Mouse (Mus musculus) heart, embryonic 15.5 days (tissue): ENCODE results near the gene Aatk. TPM values are rescaled to one million over a fixed set of nuclear protein-coding genes. Genes with fewer than 3 reads are reported as not detected.

Experiments
- ATAC-seq: fragments of 200-750 bp; cut with Nextera tagmentation; replicated peaks from 2 replicates; pipeline ENCODE4 v1.8.0; 2017; ENCODE audit warnings: low read depth, moderate TSS enrichment; ENCODE audit not compliant: insufficient number of reproducible peaks, insufficient read depth, low FRiP score
- H3K27ac ChIP-seq: fragments of 300-500 bp; sonication (generic); 2 replicates; pipeline ENCODE4 v1.5.1; 2015; ENCODE audit warnings: mild to moderate bottlenecking, inconsistent platforms
- H3K27me3 ChIP-seq: fragments of 300-500 bp; sonication (generic); 2 replicates; pipeline ENCODE4 v1.6.1; 2015; ENCODE audit warnings: inconsistent platforms
- H3K36me3 ChIP-seq: fragments of 300-500 bp; sonication (generic); 2 replicates; pipeline ENCODE4 v1.6.1; 2015; ENCODE audit warnings: mild to moderate bottlenecking, inconsistent platforms
- H3K4me1 ChIP-seq: fragments of 300-500 bp; sonication (generic); replicated peaks from 2 replicates; pipeline ENCODE4 v1.6.1; 2015; ENCODE audit warnings: inconsistent platforms
- H3K4me2 ChIP-seq: fragments of 300-500 bp; sonication (generic); 2 replicates; pipeline ENCODE4 v1.6.1; 2015; ENCODE audit warnings: inconsistent platforms, mild to moderate bottlenecking, moderate library complexity
- H3K4me3 ChIP-seq: fragments of 300-500 bp; sonication (generic); 2 replicates; pipeline ENCODE4 v1.5.1; 2015; ENCODE audit warnings: mild to moderate bottlenecking, inconsistent platforms
- H3K9ac ChIP-seq: fragments of 300-500 bp; sonication (generic); 2 replicates; pipeline ENCODE4 v1.6.1; 2015; ENCODE audit warnings: mild to moderate bottlenecking, inconsistent platforms
- H3K9me3 ChIP-seq: fragments of 300-500 bp; sonication (generic); replicated peaks from 2 replicates; pipeline ENCODE4 v1.6.1; 2016; ENCODE audit warnings: inconsistent platforms
- WGBS: fragments of 180-500 bp; shearing (Covaris S2); methylation state at CpG from one replicate; pipeline ENCODE4 v1.1.7; 2015; ENCODE audit warnings: mixed read lengths; 5-methylcytosine and 5-hydroxymethylcytosine counted together
- polyA plus RNA-seq: library from polyadenylated mRNA; unstranded; fragments of >200 nt; fragmentation: Nextera tagmentation; extraction: Ambion mirVana; gene quantifications from 2 replicates; pipeline ENCODE4 v1.2.1, GENCODE M21; 2015

The Aatk gene
- polyA plus RNA-seq, 1 experiment from 2014 or later: 0.68 TPM

GRCm38 (mm10) chr11:120019542-120020440, 27.2 kb downstream of the Aatk start:
- H3K9me3 ChIP-seq: no peaks in the 10 kb centered on the region
- no peak overlapping the region for H3K4me2 ChIP-seq
- H3K9ac ChIP-seq: no peak overlapping the region
- ATAC-seq: no peak
- WGBS: 74% methylated on average over 23 of the region's 23 CpGs
- no peak overlapping the region for H3K4me3 ChIP-seq
- peaks cover 10% of the 10 kb centered on the region for H3K4me1 ChIP-seq
- H3K36me3 ChIP-seq: no peaks in the 10 kb centered on the region
- no peaks in the 10 kb centered on the region; the same call in 1 of the 2 replicates for H3K27me3 ChIP-seq
- H3K27ac ChIP-seq: no peak overlapping the region

GRCm38 (mm10) chr11:120017011-120017410, 30.0 kb downstream of the Aatk start:
- Histone ChIP-seq H3K4me1 (peaks cover 26% of the 10 kb centered on the region), H3K9ac (no peak overlapping the region), H3K27me3 (peaks cover 3% of the 10 kb centered on the region; the same call in 1 of the 2 replicates), H3K27ac (no peak overlapping the region), H3K36me3 (no peaks in the 10 kb centered on the region), H3K9me3 (no peaks in the 10 kb centered on the region), H3K4me3 (no peak overlapping the region), H3K4me2 (no peak overlapping the region)
- ATAC-seq: no peak
- WGBS: 77% methylated on average over 8 of the region's 8 CpGs

GRCm38 (mm10) chr11:120014758-120015157, 32.2 kb downstream of the Aatk start:
- peaks cover 24% of the 10 kb centered on the region for H3K27me3 ChIP-seq
- ATAC-seq: no peak
- peaks cover 32% of the 10 kb centered on the region for H3K4me1 ChIP-seq
- no peak overlapping the region for H3K4me2 ChIP-seq
- no peak overlapping the region for H3K27ac ChIP-seq
- H3K9me3 ChIP-seq: no peaks in the 10 kb centered on the region
- no peak overlapping the region for H3K4me3 ChIP-seq
- H3K9ac ChIP-seq: no peak overlapping the region
- no peaks in the 10 kb centered on the region for H3K36me3 ChIP-seq
- 93% methylated on average over 4 of the region's 4 CpGs for WGBS

GRCm38 (mm10) chr11:120013174-120013711, 33.7 kb downstream of the Aatk start:
- Histone ChIP-seq H3K27me3 (peaks cover 25% of the 10 kb centered on the region), H3K4me3 (peak overlapping the region; percentile 41), H3K27ac (no peak overlapping the region; the same call in 1 of the 2 replicates), H3K9me3 (no peaks in the 10 kb centered on the region), H3K4me2 (peak overlapping the region; percentile 78), H3K9ac (peak overlapping the region; percentile 40; the same call in 1 of the 2 replicates), H3K36me3 (no peaks in the 10 kb centered on the region), H3K4me1 (peaks cover 32% of the 10 kb centered on the region)
- ATAC-seq: peak; percentile 27
- WGBS: 10% methylated on average over 21 of the region's 21 CpGs

GRCm38 (mm10) chr11:120012702-120013101, 34.3 kb downstream of the Aatk start:
- Histone ChIP-seq H3K4me1 (peaks cover 32% of the 10 kb centered on the region), H3K4me3 (no peak overlapping the region), H3K27me3 (peaks cover 25% of the 10 kb centered on the region), H3K9ac (no peak overlapping the region), H3K36me3 (no peaks in the 10 kb centered on the region), H3K9me3 (no peaks in the 10 kb centered on the region), H3K27ac (no peak overlapping the region), H3K4me2 (no peak overlapping the region)
- no peak for ATAC-seq
- WGBS: 73% methylated on average over 13 of the region's 13 CpGs

GRCm38 (mm10) chr11:120011761-120012560, 35.0 kb downstream of the Aatk start:
- no peak for ATAC-seq
- no peaks in the 10 kb centered on the region for H3K9me3 ChIP-seq
- 32% methylated on average over 43 of the region's 43 CpGs for WGBS
- peak overlapping the region; percentile 62 for H3K4me2 ChIP-seq
- H3K27ac ChIP-seq: no peak overlapping the region
- H3K27me3 ChIP-seq: peaks cover 25% of the 10 kb centered on the region
- peak overlapping the region; percentile 37 for H3K9ac ChIP-seq
- peaks cover 36% of the 10 kb centered on the region for H3K4me1 ChIP-seq
- peak overlapping the region; percentile 26 for H3K4me3 ChIP-seq
- no peaks in the 10 kb centered on the region for H3K36me3 ChIP-seq

- peak overlapping the region; percentile 26 for H3K4me3 ChIP-seq
- H3K27ac ChIP-seq: no peak overlapping the region
- 0 out of 2 replicates have a peak overlapping the region, but pooled peaks have one; percentile 37 for H3K9ac ChIP-seq
- H3K4me1 ChIP-seq: peaks cover 36% of the 10 kb centered on the region
- H3K36me3 ChIP-seq: no peaks in the 10 kb centered on the region
- no peaks in the 10 kb centered on the region for H3K9me3 ChIP-seq
- H3K27me3 ChIP-seq: peaks cover 25% of the 10 kb centered on the region
- ATAC-seq: no peak
- 74% methylated on average over 11 of the region's 11 CpGs for WGBS
- H3K4me2 ChIP-seq: peak overlapping the region; percentile 62
Observed at GRCm38 (mm10) chr11:120011114-120011760, 35.7 kb downstream of the Aatk start.

GRCm38 (mm10) chr11:120009937-120010336, 37.0 kb downstream of the Aatk start:
- Histone ChIP-seq H3K36me3 (no peaks in the 10 kb centered on the region), H3K4me2 (no peak overlapping the region), H3K4me1 (peaks cover 30% of the 10 kb centered on the region), H3K9ac (no peak overlapping the region), H3K27ac (no peak overlapping the region), H3K9me3 (no peaks in the 10 kb centered on the region), H3K27me3 (peaks cover 25% of the 10 kb centered on the region), H3K4me3 (no peak overlapping the region)
- 79% methylated on average over 20 of the region's 20 CpGs for WGBS
- no peak for ATAC-seq

- no peak overlapping the region for H3K27ac ChIP-seq
- H3K4me2 ChIP-seq: no peak overlapping the region
- H3K4me1 ChIP-seq: peaks cover 23% of the 10 kb centered on the region
- H3K9me3 ChIP-seq: no peaks in the 10 kb centered on the region
- H3K36me3 ChIP-seq: no peaks in the 10 kb centered on the region
- WGBS: 87% methylated on average over 8 of the region's 8 CpGs
- H3K4me3 ChIP-seq: no peak overlapping the region
- ATAC-seq: no peak
- H3K9ac ChIP-seq: no peak overlapping the region
- peaks cover 25% of the 10 kb centered on the region for H3K27me3 ChIP-seq
Observed at GRCm38 (mm10) chr11:120008956-120009355, 38.0 kb downstream of the Aatk start.

- 90% methylated on average over 1 of the region's 1 CpGs for WGBS
- no peak overlapping the region for H3K4me3 ChIP-seq
- peaks cover 25% of the 10 kb centered on the region for H3K27me3 ChIP-seq
- no peak overlapping the region for H3K9ac ChIP-seq
- H3K27ac ChIP-seq: no peak overlapping the region
- no peaks in the 10 kb centered on the region for H3K36me3 ChIP-seq
- ATAC-seq: no peak
- H3K4me1 ChIP-seq: peaks cover 20% of the 10 kb centered on the region
- H3K4me2 ChIP-seq: no peak overlapping the region
- H3K9me3 ChIP-seq: no peaks in the 10 kb centered on the region
Observed at GRCm38 (mm10) chr11:120008501-120008900, 38.5 kb downstream of the Aatk start.
